Mouse (Mus musculus) MEL (cell line): ENCODE data around the gene Tmub2. TPM values are rescaled to one million over a fixed set of nuclear protein-coding genes. Genes with fewer than 3 reads are reported as not detected.

ENCODE experiments used
- BHLHE40 ChIP-seq: IDR thresholded peaks from 2 replicates; pipeline ENCODE4 v1.6.1; 2012; ENCODE audit warnings: low read depth, mild to moderate bottlenecking, inconsistent platforms, low read length, improper control_type of control experiment, borderline replicate concordance
- CHD1 ChIP-seq: IDR thresholded peaks from 2 replicates; pipeline ENCODE4 v1.6.1; 2012; ENCODE audit warnings: low read depth, mild to moderate bottlenecking, inconsistent platforms, low read length, improper control_type of control experiment
- CHD2 ChIP-seq: IDR thresholded peaks from 2 replicates; pipeline ENCODE4 v1.6.1; 2011; ENCODE audit warnings: low read length, improper control_type of control experiment
- CTCF ChIP-seq, 3 experiments: IDR thresholded peaks in 2 of 3; conservative IDR thresholded peaks in 1 of 3; 2 replicates each; pipeline ENCODE4 v1.5.1; 2011 to 2012; ENCODE audit warnings: low read length in 3 of 3, low read depth in 2 of 3, mild to moderate bottlenecking in 2 of 3, improper control_type of control experiment in 1 of 3, inconsistent platforms in 1 of 3, mixed read lengths in 1 of 3, moderate library complexity in 1 of 3; ENCODE audit not compliant: control insufficient read depth in 1 of 3, insufficient read depth in 1 of 3, poor library complexity in 1 of 3, severe bottlenecking in 1 of 3
- ETS1 ChIP-seq: IDR thresholded peaks from 2 replicates; pipeline ENCODE4 v1.6.1; 2012; ENCODE audit warnings: low read depth, mild to moderate bottlenecking, inconsistent platforms, low read length, improper control_type of control experiment, moderate library complexity
- GABPA ChIP-seq: IDR thresholded peaks from 2 replicates; pipeline ENCODE4 v1.6.1; 2012; ENCODE audit warnings: low read depth, mild to moderate bottlenecking, inconsistent platforms, low read length, improper control_type of control experiment, moderate library complexity
- HCFC1 ChIP-seq: IDR thresholded peaks from 2 replicates; pipeline ENCODE4 v1.6.1; 2012; ENCODE audit warnings: low read depth, mild to moderate bottlenecking, inconsistent platforms, low read length, improper control_type of control experiment, moderate library complexity
- MAZ ChIP-seq: IDR thresholded peaks from 2 replicates; pipeline ENCODE4 v1.6.1; 2012; ENCODE audit warnings: low read depth, mild to moderate bottlenecking, inconsistent platforms, low read length, improper control_type of control experiment
- MEF2A ChIP-seq: IDR thresholded peaks from 2 replicates; pipeline ENCODE4 v1.6.1; 2014; ENCODE audit warnings: low read depth, mild to moderate bottlenecking, inconsistent platforms, low read length, improper control_type of control experiment; ENCODE audit not compliant: poor library complexity, insufficient replicate concordance, severe bottlenecking; ENCODE audit errors: extremely low read depth
- MXI1 ChIP-seq: IDR thresholded peaks from 2 replicates; pipeline ENCODE4 v1.6.1; 2011; ENCODE audit warnings: mild to moderate bottlenecking, low read depth, low read length, improper control_type of control experiment
- MYB ChIP-seq: IDR thresholded peaks from 2 replicates; pipeline ENCODE4 v1.6.1; 2011; ENCODE audit warnings: mild to moderate bottlenecking, low read depth, low read length, improper control_type of control experiment
- POLR2A ChIP-seq, 2 experiments: IDR thresholded peaks; 2 replicates each; pipeline ENCODE4 v1.6.1; 2011 to 2012; ENCODE audit warnings: low read length in 2 of 2, mild to moderate bottlenecking in 2 of 2, control low read depth in 1 of 2, improper control_type of control experiment in 1 of 2, low read depth in 1 of 2, moderate library complexity in 1 of 2; ENCODE audit not compliant: control insufficient read depth in 1 of 2, insufficient read depth in 1 of 2, poor library complexity in 1 of 2
- POLR2AphosphoS2 ChIP-seq: IDR thresholded peaks from 2 replicates; pipeline ENCODE4 v1.6.1; 2011; ENCODE audit warnings: low read length, improper control_type of control experiment
- RAD21 ChIP-seq: IDR thresholded peaks from 2 replicates; pipeline ENCODE4 v1.6.1; 2011; ENCODE audit warnings: mild to moderate bottlenecking, low read depth, low read length, improper control_type of control experiment
- SMC3 ChIP-seq: IDR thresholded peaks from 2 replicates; pipeline ENCODE4 v1.6.1; 2011; ENCODE audit warnings: low read depth, low read length, improper control_type of control experiment
- TAL1 ChIP-seq: IDR thresholded peaks from 2 replicates; pipeline ENCODE4 v1.6.1; 2012; ENCODE audit warnings: mild to moderate bottlenecking, inconsistent platforms, low read length, moderate library complexity, mixed read lengths
- TBP ChIP-seq: IDR thresholded peaks from 2 replicates; pipeline ENCODE4 v1.8.0; 2011; ENCODE audit warnings: low read depth, low read length, improper control_type of control experiment
- TCF12 ChIP-seq: IDR thresholded peaks from 2 replicates; pipeline ENCODE4 v1.6.1; 2014; ENCODE audit warnings: low read depth, mild to moderate bottlenecking, inconsistent platforms, low read length, improper control_type of control experiment, moderate library complexity
- UBTF ChIP-seq: IDR thresholded peaks from 2 replicates; pipeline ENCODE4 v1.6.1; 2012; ENCODE audit warnings: low read depth, mild to moderate bottlenecking, inconsistent platforms, low read length, improper control_type of control experiment, moderate library complexity, borderline replicate concordance; ENCODE audit not compliant: insufficient read depth
- ZKSCAN1 ChIP-seq: IDR thresholded peaks from 2 replicates; pipeline ENCODE4 v1.6.1; 2012; ENCODE audit warnings: low read depth, mild to moderate bottlenecking, inconsistent platforms, low read length, improper control_type of control experiment, moderate library complexity
- polyA plus RNA-seq, 2 experiments: library from polyadenylated mRNA; stranded (reverse) in 1 of 2; unstranded in 1 of 2; fragments of >175 nt in 1 of 2; fragments of >200 nt in 1 of 2; gene quantifications; 2 replicates each; pipeline versions ENCODE4 v1.2.1 to v1.2.4; 2012; ENCODE audit warnings: low replicate concordance in 2 of 2, low read depth in 1 of 2; ENCODE audit not compliant: insufficient read length in 2 of 2, insufficient read depth in 1 of 2, missing spikeins in 1 of 2
- total RNA-seq: library from RNA; depleted of rRNA; stranded (reverse); fragments of 300-350 nt; gene quantifications from 2 replicates; pipeline ENCODE4 v1.2.3, GENCODE M21; 2012

The Tmub2 gene
- total and polyA plus RNA-seq, 3 experiments, result 29.3 to 40.5 TPM; not detected in 1

- TF ChIP-seq POLR2AphosphoS2 (peak; percentile 97), ETS1 (peak; percentile 18), POLR2A (IDR thresholded peaks at IDR 0.05; ENCODE audit: control insufficient read depth in 1 of 2, insufficient read depth in 1 of 2, low read depth in 1 of 2, low read length in 2 of 2, poor library complexity in 1 of 2) (peak; percentile 70 to 96), SMC3 (no peak), BHLHE40 (peak; percentile 23; the same call in 1 of the 2 replicates), ZKSCAN1 (no peak), MYB (no peak), CHD1 (no peak), CHD2 (peak; percentile 60), TBP (peak; percentile 83), MEF2A (0 out of 2 replicates have a peak, but pooled peaks have one; percentile 43), UBTF (peak; percentile 70), HCFC1 (peak; percentile 87), TAL1 (no peak), RAD21 (no peak), MAZ (peak; percentile 41; the same call in 1 of the 2 replicates), MXI1 (peak; percentile 82), CTCF (IDR thresholded peaks at IDR 0.05 in 2 of 3, conservative IDR thresholded peaks at IDR 0.05 in 1 of 3; ENCODE audit: control insufficient read depth in 1 of 3, insufficient read depth in 1 of 3, low read depth in 2 of 3, low read length in 3 of 3, poor library complexity in 1 of 3, severe bottlenecking in 1 of 3) (no peak), GABPA (no peak), TCF12 (0 out of 2 replicates have a peak, but pooled peaks have one; percentile 52)
- TF ChIP-seq, all 39 proteins: peak for 20
Observed at GRCm38 (mm10) chr11:102296491-102297472, 12.1 kb downstream of the Tmub2 start, which contains the start of gene Atxn7l3 (continued).
